Mouse (Mus musculus) liver, embryonic 11.5 days (tissue): ENCODE results near the gene Lrfn2. TPM values are rescaled to one million over a fixed set of nuclear protein-coding genes. Genes with fewer than 3 reads are reported as not detected.

Source experiments
- ATAC-seq: fragments of 200-750 bp; cut with Nextera tagmentation; replicated peaks from 2 replicates; pipeline ENCODE4 v1.8.0; 2017; ENCODE audit warnings: moderate number of reproducible peaks, mild to moderate bottlenecking, moderate TSS enrichment, moderate library complexity; ENCODE audit not compliant: low FRiP score
- DNase-seq: peaks from one replicate; pipeline ENCODE4 v3.0.0-alpha.2; 2017; ENCODE audit warnings: low spot score
- H3K27ac ChIP-seq: fragments of 300-500 bp; sonication (generic); 2 replicates; pipeline ENCODE4 v1.5.1; 2014; ENCODE audit warnings: mild to moderate bottlenecking, low read depth, low read length, control low read depth
- H3K27me3 ChIP-seq: fragments of 300-500 bp; sonication (generic); replicated peaks from 2 replicates; pipeline ENCODE4 v1.6.1; 2014; ENCODE audit warnings: low read length, mixed read lengths; ENCODE audit not compliant: control insufficient read depth, insufficient read depth
- H3K36me3 ChIP-seq: fragments of 300-500 bp; sonication (generic); 2 replicates; pipeline ENCODE4 v1.6.1; 2014; ENCODE audit warnings: mild to moderate bottlenecking, low read length, moderate library complexity, mixed read lengths; ENCODE audit not compliant: control insufficient read depth, insufficient read depth
- H3K4me1 ChIP-seq: fragments of 300-500 bp; sonication (generic); replicated peaks from 2 replicates; pipeline ENCODE4 v1.6.1; 2014; ENCODE audit warnings: low read length, mixed read lengths; ENCODE audit not compliant: control insufficient read depth, insufficient read depth
- H3K4me2 ChIP-seq: fragments of 300-500 bp; sonication (generic); 2 replicates; pipeline ENCODE4 v1.6.1; 2014; ENCODE audit warnings: mild to moderate bottlenecking, control low read depth, moderate library complexity
- H3K4me3 ChIP-seq: fragments of 300-500 bp; sonication (generic); 2 replicates; pipeline ENCODE4 v1.5.1; 2014; ENCODE audit warnings: low read depth, low read length, control low read depth
- H3K9ac ChIP-seq: fragments of 300-500 bp; sonication (generic); 2 replicates; pipeline ENCODE4 v1.6.1; 2014; ENCODE audit warnings: low read depth, low read length, control low read depth
- H3K9me3 ChIP-seq: fragments of 300-500 bp; sonication (generic); 2 replicates; pipeline ENCODE4 v1.6.1; 2016; ENCODE audit warnings: low read length, inconsistent platforms, mixed read lengths; ENCODE audit not compliant: control insufficient read depth
- WGBS: fragments of 180-500 bp; shearing (Covaris S2); extraction: QIAGEN DNeasy Blood & Tissue Kit; methylation state at CpG from one replicate; pipeline ENCODE4 v1.1.7; 2014; 5-methylcytosine and 5-hydroxymethylcytosine counted together
- polyA plus RNA-seq: library from polyadenylated mRNA; unstranded; fragments of >200 nt; fragmentation: Nextera tagmentation; extraction: Ambion mirVana; gene quantifications from 2 replicates; pipeline ENCODE4 v1.2.1, GENCODE M21; 2014

The Lrfn2 gene
- polyA plus RNA-seq, 1 experiment from 2014 or later = 0.27 TPM

GRCm38 (mm10) chr17:48930994-48931393 lies 1.2 kb upstream of the Lrfn2 start:
- no peak overlapping the region for H3K27ac ChIP-seq
- H3K4me1 ChIP-seq = no peaks in the 10 kb centered on the region
- H3K9ac ChIP-seq = no peak overlapping the region
- 47% methylated on average over 10 of the region's 10 CpGs for WGBS
- H3K9me3 ChIP-seq = no peaks in the 10 kb centered on the region
- DNase-seq (no peak), ATAC-seq (no peak)
- H3K4me3 ChIP-seq = no peak overlapping the region
- H3K4me2 ChIP-seq = no peak overlapping the region
- H3K27me3 ChIP-seq = peaks cover 30% of the 10 kb centered on the region
- H3K36me3 ChIP-seq = no peaks in the 10 kb centered on the region

DNA sequence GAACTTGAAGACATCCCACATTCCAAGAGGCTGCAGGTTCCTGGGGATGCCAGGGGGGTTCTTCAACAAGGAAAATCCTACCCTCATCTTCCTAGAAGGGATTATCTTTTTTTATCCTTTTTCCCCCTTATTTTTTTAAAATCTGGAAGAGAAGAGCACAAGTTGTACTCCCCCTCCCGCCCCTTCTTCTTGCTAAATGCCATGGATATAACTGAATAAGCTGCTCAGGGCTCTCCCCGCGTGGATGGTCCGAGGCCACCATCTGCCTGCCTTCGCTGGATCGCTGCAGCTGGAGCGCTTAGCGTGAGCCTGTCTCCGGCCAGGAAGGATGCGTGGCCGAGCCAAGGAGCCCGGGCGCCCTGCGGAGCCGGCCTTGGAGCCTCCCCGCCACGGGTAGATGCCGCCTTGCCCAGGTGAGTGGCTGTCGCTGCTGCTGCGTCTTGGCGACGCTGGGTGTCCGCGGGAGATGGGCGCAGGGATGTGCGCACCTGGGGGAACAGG lies 277 bp downstream of the Lrfn2 start:
- H3K27me3 ChIP-seq = peaks cover 30% of the 10 kb centered on the region

GRCm38 (mm10) chr17:48932916-48933315 lies 737 bp downstream of the Lrfn2 start:
- DNase-seq (no peak), ATAC-seq (no peak)
- Histone ChIP-seq H3K9me3 (no peaks in the 10 kb centered on the region), H3K9ac (no peak overlapping the region), H3K36me3 (no peaks in the 10 kb centered on the region), H3K27ac (no peak overlapping the region), H3K4me1 (no peaks in the 10 kb centered on the region), H3K4me2 (no peak overlapping the region; the same call in 1 of the 2 replicates), H3K27me3 (peaks cover 30% of the 10 kb centered on the region), H3K4me3 (peak overlapping the region; percentile 47)
- 7% methylated on average over 7 of the region's 9 CpGs for WGBS

More for the DNA sequence above, 277 bp downstream of the Lrfn2 start:
- Histone ChIP-seq H3K9me3 (no peaks in the 10 kb centered on the region), H3K36me3 (no peaks in the 10 kb centered on the region), H3K27ac (no peak overlapping the region), H3K4me3 (peak overlapping the region; percentile 47), H3K4me2 (peak overlapping the region; percentile 63), H3K4me1 (no peaks in the 10 kb centered on the region), H3K9ac (no peak overlapping the region)
- no peak for ATAC-seq
- WGBS = 2% methylated on average over 26 of the region's 26 CpGs
- no peak for DNase-seq

DNA sequence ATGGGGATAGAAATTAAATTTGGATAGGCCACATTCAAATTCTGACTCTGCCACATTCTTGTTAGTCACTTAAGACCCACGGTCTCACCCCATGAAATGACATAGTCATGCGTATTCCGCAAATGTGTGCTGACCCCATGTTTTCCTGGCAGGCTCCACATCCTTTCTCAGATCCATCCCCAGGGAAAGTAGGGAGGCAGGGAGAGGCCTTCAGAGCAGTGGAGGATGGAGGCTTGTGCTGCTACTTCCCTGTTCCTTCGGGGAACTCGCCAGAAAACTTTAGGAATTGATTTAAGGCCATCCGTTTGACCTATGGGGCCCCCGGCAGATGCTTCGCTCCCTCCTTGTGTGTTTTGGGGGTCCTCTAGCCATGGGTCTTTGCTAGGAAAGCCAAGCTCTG lies 3.0 kb downstream of the Lrfn2 start:
- Histone ChIP-seq H3K27me3 (peaks cover 30% of the 10 kb centered on the region), H3K9ac (no peak overlapping the region), H3K9me3 (no peaks in the 10 kb centered on the region), H3K4me3 (no peak overlapping the region), H3K36me3 (no peaks in the 10 kb centered on the region), H3K4me2 (no peak overlapping the region), H3K27ac (no peak overlapping the region), H3K4me1 (no peaks in the 10 kb centered on the region)
- 77% methylated on average over 8 of the region's 8 CpGs for WGBS
- DNase-seq (no peak), ATAC-seq (no peak)

GRCm38 (mm10) chr17:48936445-48937141 lies 4.4 kb downstream of the Lrfn2 start:
- no peak for DNase-seq
- no peak overlapping the region for H3K4me3 ChIP-seq
- H3K27ac ChIP-seq = no peak overlapping the region
- ATAC-seq = no peak
- whole genome bisulfite sequencing = 44% methylated on average over 5 of the region's 5 CpGs
- no peak overlapping the region for H3K9ac ChIP-seq
- H3K36me3 ChIP-seq = no peaks in the 10 kb centered on the region
- no peaks in the 10 kb centered on the region for H3K4me1 ChIP-seq
- H3K4me2 ChIP-seq = no peak overlapping the region
- no peaks in the 10 kb centered on the region for H3K9me3 ChIP-seq
- peaks cover 28% of the 10 kb centered on the region for H3K27me3 ChIP-seq

- WGBS = 71% methylated on average over 7 of the region's 7 CpGs
- Histone ChIP-seq H3K4me3 (no peak overlapping the region), H3K36me3 (no peaks in the 10 kb centered on the region), H3K9me3 (no peaks in the 10 kb centered on the region), H3K4me2 (no peak overlapping the region), H3K27ac (no peak overlapping the region), H3K27me3 (peaks cover 6% of the 10 kb centered on the region), H3K4me1 (no peaks in the 10 kb centered on the region), H3K9ac (no peak overlapping the region)
- no peak for DNase-seq
- no peak for ATAC-seq
Measured at GRCm38 (mm10) chr17:48938711-48939220, 6.6 kb downstream of the Lrfn2 start.

- no peak for DNase-seq
- H3K4me1 ChIP-seq = no peaks in the 10 kb centered on the region
- H3K4me3 ChIP-seq = no peak overlapping the region
- H3K27me3 ChIP-seq = no peaks in the 10 kb centered on the region
- no peak for ATAC-seq
- H3K4me2 ChIP-seq = no peak overlapping the region
- H3K36me3 ChIP-seq = no peaks in the 10 kb centered on the region
- H3K9me3 ChIP-seq = no peaks in the 10 kb centered on the region
- no peak overlapping the region for H3K9ac ChIP-seq
- H3K27ac ChIP-seq = no peak overlapping the region
- WGBS = 75% methylated on average over 9 of the region's 9 CpGs
Measured at GRCm38 (mm10) chr17:48946315-48946714, 14.1 kb downstream of the Lrfn2 start.

- no peak overlapping the region for H3K27ac ChIP-seq
- 56% methylated on average over 3 of the region's 3 CpGs for WGBS
- H3K27me3 ChIP-seq = no peaks in the 10 kb centered on the region
- H3K9me3 ChIP-seq = no peaks in the 10 kb centered on the region
- H3K4me2 ChIP-seq = no peak overlapping the region
- H3K36me3 ChIP-seq = no peaks in the 10 kb centered on the region
- no peak for DNase-seq
- H3K9ac ChIP-seq = no peak overlapping the region
- ATAC-seq = no peak
- no peaks in the 10 kb centered on the region for H3K4me1 ChIP-seq
- H3K4me3 ChIP-seq = no peak overlapping the region
Measured at GRCm38 (mm10) chr17:48946765-48947164, 14.6 kb downstream of the Lrfn2 start.

- H3K27me3 ChIP-seq = no peaks in the 10 kb centered on the region
- 55% methylated on average over 1 of the region's 1 CpGs for WGBS
Measured at GRCm38 (mm10) chr17:48951250-48951649, 19.1 kb downstream of the Lrfn2 start.

More at GRCm38 (mm10) chr17:48951250-48951649, 19.1 kb downstream of the Lrfn2 start:
- ATAC-seq (no peak), DNase-seq (no peak)
- Histone ChIP-seq H3K4me3 (no peak overlapping the region), H3K9ac (no peak overlapping the region), H3K36me3 (no peaks in the 10 kb centered on the region), H3K27ac (no peak overlapping the region), H3K9me3 (no peaks in the 10 kb centered on the region), H3K4me1 (no peaks in the 10 kb centered on the region), H3K4me2 (no peak overlapping the region)
